Mouse (Mus musculus) liver, embryonic 14.5 days (tissue): ENCODE data around the gene Prkg1.

Experiments used
- CTCF ChIP-seq: IDR thresholded peaks from 2 replicates; pipeline ENCODE4 v1.5.1; 2016; ENCODE audit warnings: antibody characterized with exemption, low read depth, control low read depth
- EP300 ChIP-seq: IDR thresholded peaks from 2 replicates; pipeline ENCODE4 v1.6.1; 2016; ENCODE audit warnings: antibody characterized with exemption, low read depth

- no peak for TF ChIP-seq EP300
- TF ChIP-seq CTCF = no peak
Observed at GRCm38 (mm10) chr19:31531249-31531740, 233.5 kb downstream of the Prkg1 start.
